Mouse (Mus musculus): ENCODE data around the gene Sash3.

- no peak for TF ChIP-seq CTCF (IDR thresholded peaks at IDR 0.05 in 2 of 3, conservative IDR thresholded peaks at IDR 0.05 in 1 of 3; ENCODE audit: control insufficient read depth in 1 of 3, insufficient read depth in 1 of 3, low read depth in 2 of 3, low read length in 3 of 3, poor library complexity in 1 of 3, severe bottlenecking in 1 of 3)
- 0 out of 2 replicates have a peak, but pooled peaks have one; percentile 13 for TF ChIP-seq ZNF384 (IDR thresholded peaks at IDR 0.05; ENCODE audit: low read depth, low read length)
- TF ChIP-seq E2F4 (IDR thresholded peaks at IDR 0.05; ENCODE audit: borderline replicate concordance, low read depth, low read length) = no peak
- peak; percentile 95 to 96 for TF ChIP-seq EP300 (IDR thresholded peaks at IDR 0.05; ENCODE audit: low read depth in 1 of 2, low read length in 2 of 2)
- TF ChIP-seq NELFE (IDR thresholded peaks at IDR 0.05; ENCODE audit: low read depth, low read length) = no peak
- no peak for TF ChIP-seq USF2 (IDR thresholded peaks at IDR 0.05; ENCODE audit: borderline replicate concordance in 1 of 2, insufficient read depth in 1 of 2, low read depth in 1 of 2, low read length in 2 of 2)
- TF ChIP-seq POLR2A (IDR thresholded peaks at IDR 0.05; ENCODE audit: control insufficient read depth in 1 of 2, insufficient read depth in 1 of 2, low read depth in 1 of 2, low read length in 2 of 2, poor library complexity in 1 of 2) = no peak
- peak; percentile 31; the same call in 1 of the 2 replicates for TF ChIP-seq ELF1 (IDR thresholded peaks at IDR 0.05; ENCODE audit: low read depth, low read length)
- TF ChIP-seq RAD21 (IDR thresholded peaks at IDR 0.05; ENCODE audit: low read depth, low read length) = no peak
- peak; percentile 97 for TF ChIP-seq GATA1 (IDR thresholded peaks at IDR 0.05; ENCODE audit: low read depth, low read length)
- TF ChIP-seq TAL1 (IDR thresholded peaks at IDR 0.05; ENCODE audit: low read length) = peak; percentile 98
- peak; percentile 19; the same call in 1 of the 2 replicates for TF ChIP-seq CHD2 (IDR thresholded peaks at IDR 0.05; ENCODE audit: low read length)
- TF ChIP-seq HCFC1 (IDR thresholded peaks at IDR 0.05; ENCODE audit: low read depth, low read length) = peak; percentile 36; the same call in 1 of the 2 replicates
Measured at GRCm38 (mm10) chrX:48153414-48153813, 7.2 kb downstream of the Sash3 start.
